Mouse (Mus musculus): ENCODE measurements around the gene Ccdc124.

DNA sequence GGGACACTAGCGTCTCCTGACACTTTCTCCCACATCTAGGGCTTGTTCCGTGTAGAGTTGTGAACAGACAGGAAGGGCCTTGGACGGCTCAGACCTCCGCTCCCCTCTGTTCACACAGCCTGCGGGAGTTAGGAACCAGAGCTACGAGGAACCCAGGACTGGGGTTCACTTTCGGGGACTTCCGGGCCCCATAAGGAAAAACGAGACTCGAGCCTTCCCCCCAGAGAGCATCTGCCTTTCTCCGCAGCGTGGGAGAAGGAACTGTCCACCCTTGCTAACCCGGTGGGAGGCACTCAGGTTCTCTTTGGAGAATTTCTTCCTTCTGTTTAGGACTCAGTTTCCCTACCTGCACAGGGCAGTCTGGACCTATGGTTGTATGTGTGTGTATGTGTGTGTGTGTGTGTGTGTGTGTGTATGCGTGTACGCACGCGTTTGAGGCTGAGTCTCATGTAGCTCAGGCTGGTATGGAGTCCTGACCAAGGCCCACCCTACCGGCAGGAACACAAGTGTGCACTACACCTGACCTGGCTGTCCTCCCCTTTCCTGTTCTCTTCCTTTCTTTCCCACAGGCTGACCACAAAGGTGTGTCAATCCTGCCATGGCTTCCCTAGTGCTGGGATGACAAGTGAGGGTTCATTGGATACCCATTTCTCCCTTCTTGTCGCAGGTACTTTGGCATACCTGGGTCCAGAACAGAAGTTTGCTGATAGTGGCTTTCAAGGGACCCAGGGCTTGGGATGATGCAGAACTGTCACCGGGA lies 19.3 kb upstream of the Ccdc124 start:
- TF ChIP-seq CTCF (IDR thresholded peaks at IDR 0.05; ENCODE audit: borderline replicate concordance, control insufficient read depth, extremely low read depth, insufficient read depth, low read length, poor library complexity) (no peak), POLR2A (IDR thresholded peaks at IDR 0.05; ENCODE audit: control insufficient read depth, extremely low read depth, insufficient read depth, low read length, poor library complexity) (no peak)
